Mouse (Mus musculus): Measurements from ENCODE around the gene Sel1l.

The Sel1l gene

GRCm38 (mm10) chr12:91779004-91779365 is 70.0 kb downstream of the Sel1l start:
- no peak for DNase-seq (ENCODE audit: extremely low read depth, low read depth, low spot score)

DNA sequence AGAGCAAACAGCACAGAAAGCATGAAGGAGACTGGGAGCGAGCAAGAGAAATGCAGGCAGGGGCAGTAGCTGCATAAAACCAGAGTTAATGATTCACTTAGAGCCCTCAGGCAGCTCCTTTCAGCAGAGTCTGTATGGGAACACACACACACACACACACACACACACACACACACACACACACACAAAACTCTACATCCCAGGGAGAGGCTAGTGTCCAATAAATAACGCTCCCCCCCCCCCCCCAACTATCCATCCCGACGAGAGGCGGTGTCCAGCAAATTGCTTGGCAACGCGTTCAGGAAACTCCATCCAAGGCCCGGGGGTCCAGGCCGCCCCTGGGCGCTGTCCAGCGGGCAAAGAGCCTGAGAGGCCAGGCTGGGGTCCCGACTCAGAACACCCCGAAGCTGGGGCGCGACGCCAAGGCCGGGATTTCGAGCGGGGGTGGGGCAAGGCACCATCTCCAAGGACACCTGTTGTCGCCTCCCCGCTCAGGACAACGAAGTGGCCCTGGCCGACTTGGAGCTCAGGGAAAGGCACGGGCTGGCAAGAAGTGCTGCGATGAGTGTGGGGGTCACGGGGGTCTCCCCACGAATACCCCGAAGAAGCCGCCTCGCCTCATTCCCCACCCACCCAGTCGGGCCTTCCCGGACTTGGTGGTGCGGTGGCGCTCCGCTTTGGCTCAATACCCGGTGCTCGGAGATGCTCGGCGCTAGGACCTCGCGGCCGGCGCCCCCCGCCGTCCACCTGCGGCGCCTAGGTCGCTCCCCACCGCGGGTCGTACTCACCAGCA is 70.5 kb downstream of the Sel1l start:
- DNase-seq (ENCODE audit: extremely low read depth, low read depth, low spot score), result no peak

DNA sequence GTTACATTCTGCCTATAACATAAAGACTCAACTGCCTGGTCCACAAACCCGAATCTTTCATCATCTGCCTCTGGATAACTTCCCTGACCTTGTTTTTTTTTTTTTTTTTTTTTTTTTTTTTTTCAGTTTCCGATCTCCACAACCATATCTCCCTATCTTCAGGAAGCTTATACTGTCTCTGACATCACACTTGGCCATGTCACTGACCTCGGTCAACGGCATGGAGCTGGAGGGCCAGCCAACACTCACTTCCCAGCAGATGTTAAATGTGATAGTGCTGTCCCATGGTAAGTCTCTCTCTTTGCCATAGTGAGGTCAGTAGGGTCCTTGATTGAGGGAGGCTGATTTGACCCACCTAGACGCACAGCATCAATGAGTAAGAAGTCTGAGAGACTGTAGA is 72.6 kb downstream of the Sel1l start:
- no peak for DNase-seq (ENCODE audit: extremely low read depth, low read depth, low spot score)

DNA sequence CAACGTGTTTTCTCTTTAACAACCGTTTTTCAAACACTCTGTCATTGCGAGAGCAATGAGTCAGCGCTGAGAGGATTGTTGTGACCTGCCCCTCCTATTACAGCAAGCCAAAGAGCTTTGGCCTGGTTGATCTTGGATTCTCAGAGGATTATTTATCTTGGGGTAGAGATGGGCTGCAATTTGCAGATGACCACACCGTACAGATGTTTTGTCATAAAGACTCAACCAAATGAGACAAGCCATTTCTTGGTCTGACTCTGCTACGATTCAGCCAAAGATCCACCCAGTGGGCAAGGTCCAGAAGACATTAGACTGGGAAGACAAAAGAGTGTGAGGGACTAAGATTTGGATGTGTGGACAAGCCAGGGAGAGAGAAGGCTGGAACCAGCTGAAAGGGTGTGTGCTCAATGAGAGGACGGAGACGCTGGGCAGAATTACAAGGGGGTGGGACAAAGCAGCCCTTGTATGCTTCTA is 74.1 kb downstream of the Sel1l start:
- peak; percentile 61 for DNase-seq (ENCODE audit: extremely low read depth, low read depth, low spot score)

GRCm38 (mm10) chr12:91768871-91769270 is 80.1 kb downstream of the Sel1l start:
- DNase-seq (ENCODE audit: extremely low read depth, low read depth, low spot score), result no peak

GRCm38 (mm10) chr12:91768176-91768575 is 80.8 kb downstream of the Sel1l start:
- DNase-seq (ENCODE audit: extremely low read depth, low read depth, low spot score), result no peak

DNA sequence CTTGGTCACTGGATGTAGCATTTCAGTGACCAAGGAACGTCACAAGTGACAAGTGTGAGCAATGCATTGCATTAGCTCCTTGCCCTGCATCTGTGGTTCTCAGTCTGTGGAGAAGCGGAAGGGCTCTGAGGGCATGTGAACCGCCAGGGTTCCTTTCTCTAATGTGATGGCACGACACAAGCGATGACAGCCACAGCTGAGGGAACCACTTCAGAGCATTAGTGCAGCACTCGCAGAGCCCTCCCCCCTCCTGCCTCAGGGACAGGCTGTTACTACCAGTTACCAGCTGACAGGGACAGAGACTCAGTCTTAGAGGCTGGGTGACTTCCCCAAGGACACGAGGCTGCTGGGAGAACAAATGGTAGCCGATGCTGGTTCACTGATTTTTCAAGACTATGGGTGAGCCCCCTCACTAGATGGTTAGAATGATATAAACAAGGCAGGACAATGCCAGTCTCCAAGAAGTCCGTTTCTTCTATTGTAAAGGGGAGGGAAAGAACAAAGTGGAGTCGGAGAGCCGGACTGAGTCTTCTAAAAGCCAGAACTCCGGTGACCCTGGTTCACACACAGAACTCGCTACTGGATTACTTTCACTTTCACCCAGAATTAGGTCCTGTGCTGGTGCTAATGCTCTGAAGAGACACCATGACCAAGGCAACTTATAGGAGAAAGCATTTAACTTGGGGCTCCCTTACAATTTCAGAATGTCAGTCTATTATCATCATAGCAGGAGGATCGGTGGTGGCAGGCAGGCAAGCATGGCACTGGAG is 82.4 kb downstream of the Sel1l start:
- no peak for DNase-seq (ENCODE audit: extremely low read depth, low read depth, low spot score)

GRCm38 (mm10) chr12:91765504-91765903 is 83.5 kb downstream of the Sel1l start:
- no peak for DNase-seq (ENCODE audit: extremely low read depth, low read depth, low spot score)

- no peak for DNase-seq (ENCODE audit: extremely low read depth, low read depth, low spot score)
Observed at GRCm38 (mm10) chr12:91765054-91765453, 83.9 kb downstream of the Sel1l start.

GRCm38 (mm10) chr12:91764471-91764870 is 84.5 kb downstream of the Sel1l start:
- no peak for DNase-seq (ENCODE audit: extremely low read depth, low read depth, low spot score)

- no peak for DNase-seq (ENCODE audit: extremely low read depth, low read depth, low spot score)
Observed at GRCm38 (mm10) chr12:91759836-91760235, 89.1 kb downstream of the Sel1l start.

GRCm38 (mm10) chr12:91757854-91758562 is 90.9 kb downstream of the Sel1l start:
- no peak for DNase-seq (ENCODE audit: extremely low read depth, low read depth, low spot score)

DNA sequence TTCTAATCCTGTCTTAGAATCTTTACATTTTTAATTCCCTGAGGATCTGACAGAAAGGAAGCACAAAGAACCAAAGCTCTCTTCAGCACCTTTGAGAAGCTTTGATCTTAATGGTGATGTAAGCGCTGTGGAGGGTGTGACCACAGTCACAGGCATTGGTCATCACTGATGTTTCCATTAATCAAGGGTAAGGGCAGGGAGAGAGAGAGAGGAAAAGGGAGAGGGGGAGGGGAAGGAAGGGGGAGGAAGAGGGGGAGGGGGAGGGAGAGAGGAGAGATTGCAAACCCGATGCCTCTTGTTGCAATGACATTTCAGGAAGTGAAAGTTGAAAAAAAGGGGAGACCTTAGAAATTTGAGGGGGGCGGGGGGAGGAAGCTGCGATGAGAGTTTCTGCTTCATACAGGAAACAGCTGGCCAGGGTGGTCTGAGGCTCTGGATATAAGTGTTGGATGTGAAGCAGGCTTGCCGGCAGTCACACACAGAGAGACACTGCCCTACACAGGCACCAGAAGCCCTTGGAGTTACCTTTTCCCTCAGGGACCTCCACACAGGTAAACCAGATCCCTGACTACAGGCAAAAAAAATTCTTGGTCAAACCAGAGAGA is 92.3 kb downstream of the Sel1l start:
- no peak for DNase-seq (ENCODE audit: extremely low read depth, low read depth, low spot score)

Measured in fat pad, adult 2 months (tissue).